Mouse (Mus musculus) T-cell, adult 2 months (primary cell): Measurements from ENCODE around the gene Nav1.

ENCODE experiments used
- DNase-seq: peaks from one replicate; pipeline ENCODE4 v3.0.0; 2022; ENCODE audit warnings: low spot score

The Nav1 gene

DNA sequence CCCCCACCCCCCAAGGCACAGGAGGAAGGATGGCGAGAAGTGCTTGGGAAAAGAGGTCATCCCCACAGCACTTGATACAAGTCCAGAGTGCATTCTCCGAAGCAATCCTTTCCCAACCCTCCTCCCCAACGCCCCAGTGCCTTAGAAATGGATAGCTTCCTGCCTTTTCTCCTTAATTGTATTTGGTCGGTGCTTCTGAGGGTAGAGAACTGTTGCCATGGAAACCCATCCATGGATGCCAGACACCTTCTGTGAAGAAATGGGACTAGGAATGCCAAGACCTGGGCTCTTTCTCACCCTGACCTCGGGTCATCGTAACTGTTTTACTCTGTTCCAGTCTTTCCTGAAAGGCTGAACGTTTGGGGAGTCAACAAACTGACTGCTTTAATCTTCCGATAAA, 26.1 kb downstream of the Nav1 start:
- DNase-seq, result no peak

DNA sequence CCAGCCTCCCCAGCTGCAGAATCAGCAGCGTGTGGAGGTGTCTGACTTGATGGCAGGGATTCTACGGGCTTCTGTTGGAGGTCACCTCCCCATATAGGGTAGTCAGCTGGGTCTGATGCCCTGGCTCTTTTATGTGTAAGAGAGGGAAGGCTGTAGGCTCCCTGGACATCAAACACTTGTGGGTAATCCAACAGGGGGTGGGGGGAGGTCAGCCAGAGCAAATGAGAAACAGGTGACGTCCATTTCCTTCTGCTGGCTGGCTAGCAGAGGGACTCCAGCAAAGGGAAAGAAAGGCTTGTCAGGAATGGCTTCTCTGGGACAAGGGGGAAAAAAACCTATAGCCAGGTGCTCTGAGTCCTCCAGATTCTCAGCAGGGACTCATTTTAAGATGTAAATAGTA, 28.0 kb downstream of the Nav1 start:
- no peak for DNase-seq

DNA sequence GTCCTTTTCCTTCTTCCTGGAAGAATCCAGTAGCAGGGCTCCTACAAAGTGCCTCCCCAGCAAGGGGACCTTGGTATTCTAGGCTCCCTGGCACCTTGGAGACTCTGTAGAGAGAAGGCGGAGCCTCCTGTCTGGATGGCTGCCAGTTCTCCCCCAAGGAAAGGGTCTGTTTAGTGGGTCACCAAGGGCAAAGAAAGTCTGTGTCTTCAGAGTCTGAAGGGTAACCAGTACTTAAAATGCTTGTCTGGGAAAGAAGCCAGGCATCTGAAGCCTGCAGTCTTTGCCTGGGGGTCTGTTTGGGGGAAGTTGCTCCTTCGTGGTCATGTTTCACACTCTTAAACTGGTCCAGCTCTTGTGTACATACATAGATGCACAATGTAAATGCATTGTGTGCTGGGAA, 29.3 kb downstream of the Nav1 start:
- DNase-seq, result no peak

DNA sequence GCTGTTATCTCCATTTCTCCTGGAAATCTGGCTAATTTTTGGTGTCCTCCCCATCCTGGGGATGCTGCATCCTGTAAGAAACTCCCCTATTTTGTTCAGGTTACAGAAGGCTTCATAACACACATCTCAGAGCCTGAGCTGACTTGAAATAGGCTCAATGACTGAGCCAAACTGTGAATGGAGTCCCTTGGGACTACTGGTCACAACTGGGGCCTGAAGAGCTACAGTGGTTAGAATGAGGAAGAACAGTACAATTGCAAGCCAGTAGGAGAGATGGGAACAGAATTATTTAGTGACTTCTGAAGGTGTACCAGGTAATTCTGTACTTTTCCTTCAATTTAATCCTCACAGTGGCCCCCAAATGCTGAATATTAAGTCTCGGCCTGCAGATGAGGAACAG, 31.7 kb downstream of the Nav1 start:
- DNase-seq, result no peak

DNA sequence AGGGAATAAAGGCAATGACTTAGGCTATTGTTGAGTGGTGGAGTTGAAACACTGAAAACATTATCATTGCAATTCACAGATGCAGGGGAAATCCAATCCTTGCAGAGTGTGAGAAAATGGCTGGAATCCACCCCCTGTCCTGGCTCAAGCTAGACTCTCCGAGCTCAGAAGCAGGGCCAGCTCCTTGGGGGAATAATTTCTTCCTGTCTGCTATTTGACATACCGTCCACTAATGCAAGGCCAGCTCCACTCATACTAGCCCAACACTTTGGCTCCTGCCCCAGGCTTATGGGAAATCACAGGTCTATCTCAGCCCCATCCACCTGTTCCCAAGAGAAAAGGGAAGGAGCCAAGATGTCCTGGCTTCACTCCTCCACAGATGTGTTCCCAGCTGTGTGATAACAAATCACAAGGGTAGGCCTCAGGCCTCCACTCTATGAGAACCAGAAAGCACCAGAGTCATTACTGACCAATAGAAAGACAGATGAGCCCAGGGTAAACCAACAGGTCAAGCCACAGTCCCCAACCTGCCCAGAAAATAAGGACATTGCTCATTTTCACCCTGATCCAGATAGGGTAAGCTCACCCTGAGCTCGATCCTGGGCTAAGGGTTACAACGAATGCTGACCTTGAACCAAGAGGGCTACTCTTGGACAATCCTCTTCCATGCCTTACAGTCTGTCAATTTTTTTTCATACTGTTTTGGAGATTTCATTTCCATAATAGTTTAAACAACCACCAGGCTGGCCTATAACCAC, 32.5 kb downstream of the Nav1 start:
- no peak for DNase-seq

DNA sequence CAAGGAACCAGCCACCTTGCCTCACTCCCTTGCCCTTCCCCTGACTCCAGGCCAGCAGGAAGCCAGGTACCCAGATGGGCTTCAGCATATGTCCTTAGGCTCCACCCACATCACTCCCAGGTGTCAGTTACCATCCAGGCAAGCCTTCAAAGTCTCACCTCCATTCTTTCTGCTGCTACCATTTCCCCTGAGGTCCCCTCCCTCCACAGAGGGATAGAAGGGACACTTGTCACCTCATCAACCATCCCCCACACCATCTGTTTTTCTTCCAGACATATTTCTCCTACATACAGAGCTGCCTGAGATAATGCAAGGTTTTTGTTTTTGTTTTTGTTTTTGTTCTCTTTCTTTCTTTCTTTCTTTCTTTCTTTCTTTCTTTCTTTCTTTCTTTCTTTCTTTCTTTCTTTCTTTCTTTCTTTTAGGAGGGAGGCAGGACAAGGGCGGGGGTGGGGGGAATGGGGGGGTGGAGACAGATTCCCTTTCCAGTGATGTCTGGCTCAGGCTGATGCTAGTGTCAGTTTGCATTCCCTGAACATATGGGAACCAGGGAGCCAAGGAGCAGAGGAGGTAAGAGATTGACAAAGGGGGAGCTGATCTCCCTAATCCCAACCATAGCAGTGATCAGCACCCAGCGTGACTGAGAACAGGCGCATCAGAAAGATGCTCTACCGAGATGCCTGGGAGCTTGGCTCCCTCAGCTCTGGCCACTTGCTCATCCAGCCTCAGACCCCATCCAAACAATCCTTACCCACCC, 34.8 kb downstream of the Nav1 start:
- DNase-seq, result no peak

DNA sequence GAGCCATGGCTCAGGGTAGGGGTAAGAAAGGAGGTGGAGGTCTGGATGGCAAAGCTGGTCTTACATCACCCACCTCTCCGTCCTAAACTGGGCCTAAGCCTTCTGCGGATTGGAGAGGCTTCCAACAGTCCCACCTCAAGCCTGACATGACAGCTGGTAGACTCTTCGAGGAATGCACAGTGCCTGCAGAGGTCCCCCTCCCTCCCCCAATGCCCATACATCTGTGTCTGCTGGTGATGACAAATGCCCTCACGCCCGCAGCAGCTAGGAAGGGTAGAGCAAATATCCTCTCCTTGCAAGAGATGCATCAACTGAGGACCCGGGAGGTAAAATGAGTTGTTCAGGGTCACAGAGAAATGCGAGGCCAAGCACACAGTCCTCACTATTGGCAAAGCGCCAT, 39.0 kb downstream of the Nav1 start:
- DNase-seq, result no peak

DNA sequence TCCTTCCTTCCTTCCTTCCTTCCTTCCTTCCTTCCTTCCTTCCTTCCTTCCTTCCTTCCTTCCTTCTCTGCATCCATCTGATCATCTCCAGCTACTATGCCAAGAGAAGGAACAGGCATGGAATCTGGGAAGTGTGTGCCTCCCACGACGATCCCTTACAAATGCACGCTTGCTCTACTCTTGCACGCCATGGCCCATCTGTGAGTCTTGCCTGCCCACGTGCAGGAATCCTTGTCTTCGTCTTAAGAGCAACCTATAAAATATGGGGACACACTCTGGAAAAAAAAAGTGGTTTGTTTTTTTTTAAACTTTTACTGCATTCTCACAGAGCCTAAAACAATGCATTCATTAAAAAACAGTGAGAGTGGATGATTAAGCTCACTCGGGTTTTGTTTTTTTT, 40.5 kb downstream of the Nav1 start:
- DNase-seq, result no peak

DNA sequence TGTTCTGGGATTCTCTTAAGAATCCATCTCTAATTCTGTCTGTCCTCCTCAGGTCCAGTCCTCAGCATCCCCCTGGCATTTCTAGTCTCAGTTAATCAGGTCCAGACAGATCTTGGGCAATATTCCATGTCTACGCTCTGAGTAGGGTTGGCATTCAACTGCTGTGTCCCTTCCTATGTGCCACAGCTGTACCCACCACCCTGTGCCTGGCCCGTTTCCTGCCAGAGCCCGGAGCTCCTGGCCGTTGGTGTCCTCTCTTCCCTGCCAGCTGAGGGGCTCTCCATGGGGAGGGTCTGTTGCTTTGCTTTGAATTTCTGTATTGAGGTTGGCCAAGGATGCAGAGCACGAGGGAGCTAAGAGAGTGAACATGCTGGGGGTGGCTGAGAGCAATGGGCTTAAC, 41.3 kb downstream of the Nav1 start:
- no peak for DNase-seq

DNA sequence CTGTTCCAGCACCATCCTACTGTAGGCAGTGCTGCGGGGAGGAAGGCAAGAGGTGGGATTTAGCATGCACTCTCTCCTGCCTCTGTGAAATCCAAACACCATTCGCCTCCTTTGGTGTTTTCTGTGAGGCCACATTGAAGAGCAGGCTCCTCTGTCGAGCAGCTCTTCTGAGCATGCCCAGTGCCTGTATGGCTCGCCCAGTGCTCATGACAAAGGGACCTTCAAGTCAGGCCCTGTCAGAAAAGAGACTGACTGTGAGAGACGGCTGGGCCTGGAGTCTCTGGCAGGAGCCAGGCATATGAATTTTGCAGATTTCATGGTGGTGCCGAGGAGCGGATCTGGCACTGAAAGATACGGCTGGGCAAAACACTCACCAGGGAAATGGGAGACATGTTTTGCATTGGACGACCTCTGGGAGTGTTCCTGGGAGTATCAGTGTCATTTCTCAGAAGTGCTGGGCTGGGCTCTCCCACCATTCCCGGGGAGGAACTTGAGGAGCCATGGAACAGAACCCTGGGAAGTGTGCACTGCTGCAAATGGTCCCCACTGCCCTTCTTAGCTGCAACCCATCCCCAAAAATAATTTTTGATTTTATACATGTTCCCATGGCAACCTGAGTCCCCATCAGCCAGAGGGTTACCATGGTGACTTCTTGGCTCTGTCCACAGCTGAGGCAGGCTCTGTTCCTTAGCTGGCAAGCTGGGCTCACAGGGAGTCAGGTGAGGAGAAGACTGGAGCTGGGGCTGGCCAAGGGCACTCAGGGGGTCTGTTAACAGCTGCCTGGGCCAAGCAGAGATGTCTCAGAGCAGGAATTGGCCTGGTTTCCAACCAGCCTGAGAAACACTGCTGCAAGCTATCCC, 42.2 kb downstream of the Nav1 start:
- no peak for DNase-seq

DNA sequence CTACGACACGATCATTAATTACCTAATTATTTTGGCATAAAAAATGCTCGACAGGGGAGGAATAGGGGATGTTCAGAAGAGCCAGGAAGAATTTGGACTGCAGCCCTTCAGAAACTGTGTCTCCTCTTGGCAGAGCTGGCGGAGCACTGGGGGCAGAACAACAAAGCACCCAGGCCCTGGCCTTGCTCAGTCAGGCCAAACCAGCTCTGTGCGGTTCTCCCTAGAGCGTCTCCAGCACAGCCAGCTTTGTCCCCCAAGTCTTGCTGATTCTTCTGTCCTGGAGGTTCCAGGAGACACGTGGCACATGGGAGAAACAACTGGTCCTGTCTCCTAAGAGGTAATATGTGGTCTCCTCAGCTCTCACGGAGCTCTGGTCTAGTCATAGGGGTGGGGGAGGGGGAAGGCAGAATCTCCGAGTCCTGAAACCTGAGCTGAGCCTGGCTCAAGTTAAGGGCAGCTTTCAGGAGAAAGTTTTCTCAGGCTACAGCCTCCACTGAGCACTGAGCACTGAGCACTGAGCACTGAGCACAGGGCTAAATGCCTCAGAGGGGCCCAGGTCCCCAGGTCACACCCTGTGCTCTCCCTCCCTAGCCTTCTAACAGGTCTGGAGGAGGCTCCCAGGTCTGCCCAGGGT, 43.2 kb downstream of the Nav1 start:
- no peak for DNase-seq

DNA sequence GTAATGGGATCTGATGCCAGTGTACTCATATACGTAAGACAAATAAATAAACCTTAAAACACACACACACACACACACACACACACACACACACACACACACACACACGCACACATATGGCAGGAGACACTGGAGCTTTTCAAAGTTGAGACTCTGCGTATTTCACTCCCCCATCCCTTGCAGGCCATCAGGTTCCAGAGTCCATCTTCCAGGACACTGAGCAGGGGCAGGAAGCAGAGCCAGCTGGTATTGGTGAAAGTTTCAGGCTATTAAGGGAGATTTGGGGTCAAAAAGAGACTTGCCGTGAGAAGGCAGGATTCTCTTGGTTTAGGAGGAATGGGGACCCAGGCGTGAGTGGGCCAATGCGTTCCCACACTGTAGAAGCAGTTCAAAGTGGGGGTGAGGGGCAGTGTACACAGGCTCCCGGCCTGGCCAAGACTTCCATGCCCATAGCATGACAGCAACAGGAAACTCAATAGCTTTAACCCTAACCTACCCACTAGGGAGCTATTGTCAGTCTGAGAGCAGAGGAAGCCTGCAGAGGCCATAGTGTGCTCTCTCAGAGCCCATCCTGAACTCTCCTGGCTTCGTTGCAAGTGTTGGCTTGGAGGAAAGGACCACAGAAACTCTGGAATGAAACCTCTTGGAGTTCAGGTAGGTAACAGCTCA, 44.0 kb downstream of the Nav1 start:
- no peak for DNase-seq

DNA sequence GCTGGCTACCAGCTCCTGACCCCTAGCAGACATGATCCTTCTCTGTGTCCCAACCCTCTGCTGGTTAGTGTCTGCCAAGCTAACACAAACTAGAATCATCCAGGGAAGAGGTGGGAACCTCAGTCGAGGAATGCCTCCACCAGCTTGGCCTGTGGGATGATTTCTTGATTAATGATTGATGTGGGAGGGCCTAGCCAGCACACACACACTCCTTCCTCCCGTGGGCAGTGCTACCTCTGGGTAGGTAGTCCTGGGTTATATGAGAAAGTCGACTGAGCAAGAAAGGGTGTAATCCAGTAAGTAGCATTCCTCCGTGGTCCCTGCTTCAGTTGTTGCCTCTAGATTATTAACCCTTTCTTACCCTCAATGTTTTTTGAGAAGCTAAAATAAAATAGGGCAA, 45.0 kb downstream of the Nav1 start:
- no peak for DNase-seq

DNA sequence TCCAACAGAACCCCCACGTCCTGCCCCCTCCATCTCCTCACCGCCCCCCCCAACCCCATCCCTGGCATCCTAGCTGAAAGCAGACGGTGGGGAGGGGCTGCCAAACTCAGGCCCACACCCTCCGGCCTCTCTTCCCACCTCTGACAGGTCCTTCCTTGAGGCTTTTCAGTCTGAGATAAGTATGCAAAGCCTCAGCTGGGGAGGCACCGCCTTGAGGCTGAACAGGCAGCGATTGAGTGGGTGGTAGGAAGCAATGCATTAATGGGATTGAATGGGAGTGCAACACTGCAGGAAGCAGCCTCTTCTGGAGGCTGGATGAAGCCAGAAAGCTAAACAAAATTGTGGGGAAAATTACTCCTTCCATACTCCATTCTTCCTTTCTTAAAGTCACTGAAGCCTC, 45.8 kb downstream of the Nav1 start:
- DNase-seq, result no peak

DNA sequence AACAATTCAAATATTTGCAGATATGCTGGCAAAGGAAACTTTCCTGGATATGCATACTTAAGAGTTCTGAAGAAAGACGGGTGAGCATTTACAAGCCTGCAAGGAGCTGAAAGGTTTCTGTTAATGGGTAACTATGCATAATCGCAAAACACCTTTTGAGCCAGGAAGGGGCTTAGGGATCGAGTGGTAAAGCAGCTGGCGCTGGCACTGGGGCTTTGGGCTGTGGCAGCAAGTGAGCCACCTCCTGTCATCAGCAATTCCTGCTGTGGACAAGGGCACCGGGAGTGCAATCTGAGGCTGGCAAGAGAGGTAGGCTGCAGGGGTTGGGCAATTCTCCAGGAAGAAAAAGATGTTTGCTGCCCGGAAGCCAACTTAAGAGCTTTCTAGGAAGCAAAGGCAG, 49.1 kb downstream of the Nav1 start:
- no peak for DNase-seq

DNA sequence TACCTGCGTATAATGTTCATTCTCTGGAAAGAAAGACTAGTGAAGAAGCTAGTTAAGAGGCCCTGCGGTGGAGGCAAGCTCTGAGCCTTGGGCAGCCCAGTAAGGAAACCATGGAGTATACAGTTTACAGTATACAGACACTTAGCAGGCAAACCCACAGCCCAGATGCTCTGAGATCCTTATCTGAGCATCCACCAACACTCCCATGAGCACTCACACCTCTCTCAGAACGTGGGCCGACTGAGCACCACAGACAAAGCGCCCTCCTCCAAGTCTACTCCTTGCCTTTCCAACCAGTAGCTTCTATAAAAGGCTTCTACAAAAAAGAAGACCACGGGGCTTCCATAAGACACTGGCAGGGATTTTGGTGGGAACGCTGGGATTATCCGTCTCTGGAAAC, 51.2 kb downstream of the Nav1 start:
- DNase-seq, result no peak

DNA sequence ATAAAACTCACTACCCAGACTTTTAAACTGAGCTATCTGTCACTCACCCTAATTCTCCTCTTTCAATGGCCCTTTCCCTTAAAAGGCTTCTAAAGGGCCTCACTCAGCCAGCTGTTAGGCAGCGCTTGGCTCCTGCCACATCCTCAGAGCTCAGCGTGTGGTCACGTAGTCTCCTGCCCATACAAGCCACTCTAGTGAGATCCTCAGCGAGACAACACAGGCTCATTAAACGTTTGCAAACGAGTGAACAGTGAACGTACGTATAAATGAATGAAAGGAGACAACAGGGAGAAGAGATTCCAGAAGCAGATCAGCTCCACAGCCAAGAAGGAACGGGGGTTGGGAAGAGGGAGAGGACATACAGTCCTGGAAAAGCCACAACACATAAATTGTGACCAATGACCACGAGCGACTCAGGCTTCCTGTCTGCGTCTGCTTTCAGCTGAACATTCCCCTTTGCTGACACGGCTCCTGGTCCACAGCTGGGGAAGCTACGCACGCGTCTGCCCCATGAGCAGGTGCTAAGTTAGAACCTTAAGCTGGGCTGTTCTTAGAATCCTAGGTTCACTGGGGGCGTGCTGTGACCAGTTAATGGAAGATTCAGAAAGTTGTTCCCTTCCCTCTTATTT, 52.3 kb downstream of the Nav1 start:
- no peak for DNase-seq

DNA sequence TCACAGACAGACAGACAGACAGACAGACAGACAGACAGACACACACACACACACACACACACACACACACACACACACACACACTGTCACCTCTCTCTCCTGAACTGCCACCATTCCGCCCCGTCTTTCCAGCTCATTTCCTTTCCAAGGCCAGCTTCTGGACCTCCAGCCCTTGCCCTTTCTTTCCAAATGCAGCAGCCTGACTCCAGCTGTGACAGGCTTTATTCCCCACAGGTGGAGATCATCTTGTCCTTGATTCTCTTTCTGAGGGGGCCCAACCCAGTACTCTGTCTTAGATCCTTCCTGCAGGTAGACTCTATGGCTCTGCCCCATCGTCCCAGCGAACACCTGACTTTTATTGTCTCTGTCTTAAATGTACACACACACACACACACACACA, 53.5 kb downstream of the Nav1 start:
- no peak for DNase-seq

DNA sequence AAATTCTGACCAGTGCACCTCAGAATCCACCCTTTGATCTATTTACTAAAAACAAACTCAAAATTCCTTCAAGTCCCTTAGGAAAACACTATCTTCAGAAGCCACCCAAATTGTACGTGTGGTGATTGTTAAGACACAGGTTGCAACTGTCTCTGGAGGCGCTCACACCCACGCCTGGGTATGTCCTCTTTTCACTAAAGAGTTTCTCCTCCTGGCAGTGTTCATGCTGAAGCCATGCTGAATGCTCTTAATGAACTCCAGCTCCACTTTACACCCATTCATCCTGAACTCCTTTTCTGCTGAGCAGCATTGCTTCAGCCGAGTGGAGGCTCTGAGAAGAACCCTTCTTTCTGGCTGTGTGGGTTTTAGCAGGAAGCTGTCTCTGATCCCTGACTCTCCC, 53.9 kb downstream of the Nav1 start:
- DNase-seq, result no peak

DNA sequence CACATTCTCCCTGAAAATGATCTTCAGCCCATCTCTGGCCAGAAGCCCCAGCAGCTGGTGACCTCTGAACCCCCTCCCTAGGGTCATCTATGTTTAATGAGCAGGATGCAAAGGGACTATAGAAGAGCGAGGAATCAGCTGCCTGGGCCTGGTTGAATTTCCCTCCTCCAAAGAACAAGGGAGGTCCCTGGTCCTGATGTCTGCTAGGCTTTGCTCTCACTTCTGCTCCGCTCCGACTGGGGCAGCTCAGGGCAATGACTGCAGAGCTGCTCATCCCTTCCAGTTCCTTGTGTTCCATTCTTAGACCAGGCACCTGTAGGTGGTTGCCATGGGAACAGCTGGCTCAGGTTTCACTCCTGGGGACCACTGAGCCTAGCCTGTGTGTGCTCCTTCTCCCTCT, 56.2 kb downstream of the Nav1 start:
- no peak for DNase-seq

DNA sequence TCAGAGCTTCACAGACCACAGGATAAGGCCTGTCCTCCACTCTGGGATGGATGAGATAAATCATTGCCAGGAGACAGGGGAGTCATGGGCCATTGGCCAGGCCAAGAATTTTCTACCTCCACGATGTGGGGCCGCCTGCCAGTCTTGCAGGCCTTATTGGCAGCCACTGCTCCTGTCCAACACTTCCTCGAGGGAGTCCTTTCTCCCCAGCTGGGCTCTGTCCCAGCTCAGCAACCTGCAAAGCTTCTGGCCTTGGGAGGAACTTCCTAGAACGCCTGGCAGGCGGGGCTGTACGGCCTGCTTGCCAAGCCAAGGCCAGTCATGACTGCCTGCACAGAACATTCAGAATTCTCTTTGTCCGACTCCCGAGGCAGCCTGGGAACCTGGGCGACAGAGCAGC, 58.3 kb downstream of the Nav1 start:
- DNase-seq, result no peak
